Mouse (Mus musculus): ENCODE measurements at regions not wholly inside any gene's neighbourhood (a gene's known extent, or its start where the extent isn't known, plus 50 kb on each side); places are given as distances from the start of the nearest gene placed in this dataset.

DNA sequence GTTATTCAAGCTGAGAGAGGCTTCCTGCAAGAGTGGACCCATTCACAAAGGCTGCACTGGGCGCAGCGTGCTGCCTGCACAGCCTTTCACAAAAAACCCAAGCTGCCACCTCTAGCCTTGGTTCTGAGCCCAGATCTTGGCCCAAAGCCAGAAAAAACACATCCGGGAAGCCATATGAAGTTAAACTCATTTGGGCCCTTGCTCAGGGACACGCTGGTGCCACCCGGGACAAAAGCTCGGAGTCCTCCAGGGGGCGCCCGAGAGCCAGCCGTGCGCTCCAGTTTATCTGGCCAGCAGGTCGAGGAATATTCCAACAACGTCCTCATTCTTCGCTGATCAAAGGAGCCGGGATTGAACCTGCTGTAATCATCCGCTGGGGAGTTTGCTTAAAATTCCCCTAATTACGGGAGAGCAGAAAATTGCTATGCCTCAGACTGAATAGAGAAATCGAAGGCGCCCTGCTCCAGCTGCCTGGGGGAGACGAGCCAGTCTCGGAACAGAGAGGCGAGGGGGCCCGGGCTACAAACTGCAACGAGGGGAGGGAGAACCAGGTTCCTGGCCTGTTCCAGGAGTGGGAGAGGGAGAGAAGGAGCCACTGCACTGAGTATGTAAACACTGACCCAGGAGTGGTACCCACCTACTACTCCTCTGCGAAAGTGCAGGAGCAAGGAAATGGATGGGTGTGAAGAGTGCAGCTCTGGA lies 123.0 kb upstream of the Thy1 start:
- ATAC-seq (replicated peaks; ENCODE audit: low FRiP score, low TSS enrichment, low read depth) (0 out of 2 replicates have a peak, but pooled peaks have one; percentile 32), DNase-seq (ENCODE audit: low spot score) (peak; percentile 89)
- no peak overlapping the region for H3K9ac ChIP-seq (ENCODE audit: low read length)
- no peak overlapping the region for H3K4me2 ChIP-seq (ENCODE audit: low read length)
- H3K4me1 ChIP-seq (replicated peaks; ENCODE audit: control insufficient read depth, insufficient read depth, low read length): no peaks in the 10 kb centered on the region
- H3K36me3 ChIP-seq (ENCODE audit: control insufficient read depth, insufficient read depth, low read length): no peaks in the 10 kb centered on the region
- peaks cover 23% of the 10 kb centered on the region for H3K27me3 ChIP-seq (replicated peaks; ENCODE audit: control insufficient read depth, insufficient read depth, low read length)
- no peak overlapping the region for H3K27ac ChIP-seq (ENCODE audit: low read depth)
- WGBS: 17% methylated on average over 24 of the region's 24 CpGs
- no peaks in the 10 kb centered on the region for H3K9me3 ChIP-seq (ENCODE audit: control insufficient read depth, low read length)
- H3K4me3 ChIP-seq (ENCODE audit: low read depth, low read length): no peak overlapping the region

DNA sequence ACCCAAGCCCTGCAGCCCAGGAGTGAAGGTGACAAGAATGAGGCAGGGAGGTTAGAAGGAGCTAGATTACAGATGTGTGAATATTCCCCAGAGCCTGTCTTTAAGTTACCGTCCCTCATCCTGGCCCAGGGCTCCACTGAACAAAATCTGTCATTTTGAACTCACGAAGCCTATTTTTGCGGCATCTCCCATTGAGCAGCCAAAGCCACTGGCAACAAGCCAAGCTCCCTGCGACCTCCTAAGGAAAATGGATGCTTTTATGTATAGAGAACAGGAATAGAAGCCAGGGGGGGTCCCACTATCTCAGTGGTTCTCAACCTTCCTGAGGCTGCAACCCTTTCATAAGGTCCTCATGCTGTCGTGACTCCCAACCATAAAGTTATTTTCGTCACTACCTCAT lies 121.0 kb upstream of the Thy1 start:
- Histone ChIP-seq H3K9me3 (ENCODE audit: control insufficient read depth, low read length) (no peaks in the 10 kb centered on the region), H3K4me3 (ENCODE audit: low read depth, low read length) (no peak overlapping the region), H3K9ac (ENCODE audit: low read length) (no peak overlapping the region), H3K27ac (ENCODE audit: low read depth) (no peak overlapping the region), H3K4me1 (replicated peaks; ENCODE audit: control insufficient read depth, insufficient read depth, low read length) (no peaks in the 10 kb centered on the region), H3K27me3 (replicated peaks; ENCODE audit: control insufficient read depth, insufficient read depth, low read length) (peaks cover 23% of the 10 kb centered on the region), H3K4me2 (ENCODE audit: low read length) (no peak overlapping the region), H3K36me3 (ENCODE audit: control insufficient read depth, insufficient read depth, low read length) (no peaks in the 10 kb centered on the region)
- WGBS: 56% methylated on average over 6 of the region's 6 CpGs
- DNase-seq (ENCODE audit: low spot score) (no peak), ATAC-seq (replicated peaks; ENCODE audit: low FRiP score, low TSS enrichment, low read depth) (no peak)

DNA sequence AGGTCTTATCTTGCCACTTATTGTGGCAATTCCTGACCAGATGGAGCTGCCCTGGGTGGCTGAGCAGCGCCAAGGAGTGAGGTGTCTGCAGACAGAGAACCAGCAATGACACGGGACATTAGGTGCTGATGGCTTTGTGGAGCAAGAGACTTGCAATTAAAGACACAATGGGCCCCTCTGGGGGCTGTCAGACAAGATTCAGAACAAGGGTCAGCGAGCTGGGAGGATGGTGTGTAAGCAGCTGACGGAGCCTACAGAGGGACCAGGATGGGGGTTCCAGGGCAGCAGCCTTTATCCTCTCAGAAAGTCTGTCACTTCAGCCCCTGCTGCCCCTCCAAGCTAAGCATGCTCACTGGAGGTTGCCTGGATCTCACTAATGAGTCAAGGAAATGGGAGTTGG lies 120.1 kb upstream of the Thy1 start:
- H3K27ac ChIP-seq (ENCODE audit: low read depth): no peak overlapping the region
- no peak overlapping the region for H3K4me3 ChIP-seq (ENCODE audit: low read depth, low read length)
- WGBS: 34% methylated on average over 4 of the region's 4 CpGs
- no peak overlapping the region for H3K4me2 ChIP-seq (ENCODE audit: low read length)
- DNase-seq (ENCODE audit: low spot score) (no peak), ATAC-seq (replicated peaks; ENCODE audit: low FRiP score, low TSS enrichment, low read depth) (no peak)
- peaks cover 22% of the 10 kb centered on the region for H3K27me3 ChIP-seq (replicated peaks; ENCODE audit: control insufficient read depth, insufficient read depth, low read length)
- H3K9ac ChIP-seq (ENCODE audit: low read length): no peak overlapping the region
- H3K4me1 ChIP-seq (replicated peaks; ENCODE audit: control insufficient read depth, insufficient read depth, low read length): no peaks in the 10 kb centered on the region
- no peaks in the 10 kb centered on the region for H3K36me3 ChIP-seq (ENCODE audit: control insufficient read depth, insufficient read depth, low read length)
- H3K9me3 ChIP-seq (ENCODE audit: control insufficient read depth, low read length): no peaks in the 10 kb centered on the region

DNA sequence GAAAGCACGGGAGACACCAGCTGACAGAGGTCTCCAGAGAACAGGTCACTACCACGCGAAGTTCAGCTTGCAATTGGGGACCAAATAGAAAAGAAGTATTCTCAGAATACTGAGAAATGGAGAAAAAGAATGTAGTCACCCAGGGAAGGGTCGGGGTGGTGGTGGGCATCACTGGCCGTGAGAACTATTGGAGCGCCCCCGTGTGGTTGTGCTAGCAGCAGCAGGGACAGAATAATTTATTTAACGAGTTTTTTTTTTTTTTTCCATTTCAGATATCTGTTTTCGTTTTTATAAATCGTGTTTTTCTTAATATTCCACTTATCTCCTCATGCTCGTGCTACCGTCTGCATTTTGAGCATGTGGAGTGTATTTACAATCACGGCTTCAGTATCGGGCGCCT lies 118.4 kb upstream of the Thy1 start:
- 37% methylated on average over 15 of the region's 15 CpGs for WGBS
- H3K4me2 ChIP-seq (ENCODE audit: low read length): no peak overlapping the region
- no peak overlapping the region for H3K4me3 ChIP-seq (ENCODE audit: low read depth, low read length)
- no peaks in the 10 kb centered on the region for H3K9me3 ChIP-seq (ENCODE audit: control insufficient read depth, low read length)
- H3K9ac ChIP-seq (ENCODE audit: low read length): no peak overlapping the region
- DNase-seq (ENCODE audit: low spot score) (no peak), ATAC-seq (replicated peaks; ENCODE audit: low FRiP score, low TSS enrichment, low read depth) (no peak)
- H3K27ac ChIP-seq (ENCODE audit: low read depth): no peak overlapping the region
- no peaks in the 10 kb centered on the region for H3K4me1 ChIP-seq (replicated peaks; ENCODE audit: control insufficient read depth, insufficient read depth, low read length)
- peaks cover 18% of the 10 kb centered on the region for H3K27me3 ChIP-seq (replicated peaks; ENCODE audit: control insufficient read depth, insufficient read depth, low read length)
- H3K36me3 ChIP-seq (ENCODE audit: control insufficient read depth, insufficient read depth, low read length): no peaks in the 10 kb centered on the region

DNA sequence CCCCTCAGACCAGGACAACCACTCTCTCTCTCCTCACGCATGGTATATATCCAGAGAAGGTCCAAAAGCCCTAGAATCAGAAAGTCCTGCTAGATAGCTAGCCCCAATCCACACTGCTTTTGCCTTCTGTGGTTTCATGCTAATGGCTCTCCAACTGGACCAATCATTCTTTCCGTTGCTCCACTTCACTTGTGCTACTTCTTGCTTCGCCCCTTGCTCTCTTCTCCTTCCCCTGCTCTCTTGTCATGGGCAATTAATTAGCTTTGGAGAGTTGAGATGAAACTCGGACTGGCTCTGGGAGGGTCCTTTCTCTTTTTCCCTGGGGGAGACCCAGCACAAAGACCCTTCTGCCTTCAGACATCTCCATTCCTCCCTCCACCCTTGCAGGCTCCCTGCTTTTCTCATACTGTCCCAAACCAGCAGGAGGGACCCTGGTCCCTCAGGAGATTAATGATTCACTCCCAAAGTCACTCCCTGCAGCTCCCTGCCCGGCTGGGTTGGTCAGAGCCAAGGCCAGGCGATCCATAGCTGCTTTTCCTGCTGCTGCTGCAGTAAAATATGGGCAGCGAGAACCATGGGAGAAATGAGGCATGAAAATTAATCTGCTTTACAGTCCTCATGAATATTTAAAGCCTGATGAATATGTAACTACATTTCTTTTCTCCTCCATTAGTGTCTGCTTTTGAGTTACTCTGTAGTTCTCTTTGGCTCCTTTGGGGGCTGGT lies 113.7 kb upstream of the Thy1 start:
- no peaks in the 10 kb centered on the region for H3K36me3 ChIP-seq (ENCODE audit: control insufficient read depth, insufficient read depth, low read length)
- no peaks in the 10 kb centered on the region for H3K9me3 ChIP-seq (ENCODE audit: control insufficient read depth, low read length)
- H3K27me3 ChIP-seq (replicated peaks; ENCODE audit: control insufficient read depth, insufficient read depth, low read length): no peaks in the 10 kb centered on the region
- 34% methylated on average over 7 of the region's 7 CpGs for WGBS
- no peak overlapping the region for H3K27ac ChIP-seq (ENCODE audit: low read depth)
- H3K4me3 ChIP-seq (ENCODE audit: low read depth, low read length): no peak overlapping the region
- ATAC-seq (replicated peaks; ENCODE audit: low FRiP score, low TSS enrichment, low read depth): no peak
- no peaks in the 10 kb centered on the region for H3K4me1 ChIP-seq (replicated peaks; ENCODE audit: control insufficient read depth, insufficient read depth, low read length)
- no peak for DNase-seq (ENCODE audit: low spot score)
- no peak overlapping the region for H3K4me2 ChIP-seq (ENCODE audit: low read length)
- H3K9ac ChIP-seq (ENCODE audit: low read length): no peak overlapping the region

DNA sequence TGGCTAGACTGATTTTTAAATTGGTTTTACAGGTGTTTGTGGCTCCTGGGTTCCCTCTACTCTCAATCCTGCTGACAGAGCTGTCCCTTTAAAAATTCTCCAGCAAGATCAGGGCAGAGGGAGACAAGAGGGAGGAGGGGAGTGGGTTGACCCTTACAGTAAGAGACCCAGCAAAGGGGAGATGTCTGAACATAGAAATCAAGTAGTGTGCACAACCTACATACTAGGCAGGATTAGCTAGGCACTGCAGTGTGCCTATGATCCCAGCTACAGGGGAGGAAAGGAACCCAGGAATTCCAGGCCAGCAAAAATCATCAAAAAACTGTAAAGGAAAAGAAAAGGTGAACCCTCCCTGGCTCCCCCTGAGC lies 113.2 kb upstream of the Thy1 start:
- ATAC-seq (replicated peaks; ENCODE audit: low FRiP score, low TSS enrichment, low read depth) (no peak), DNase-seq (ENCODE audit: low spot score) (no peak)
- no peaks in the 10 kb centered on the region for H3K27me3 ChIP-seq (replicated peaks; ENCODE audit: control insufficient read depth, insufficient read depth, low read length)
- H3K4me2 ChIP-seq (ENCODE audit: low read length): no peak overlapping the region
- no peak overlapping the region for H3K4me3 ChIP-seq (ENCODE audit: low read depth, low read length)
- no peaks in the 10 kb centered on the region for H3K36me3 ChIP-seq (ENCODE audit: control insufficient read depth, insufficient read depth, low read length)
- no peaks in the 10 kb centered on the region for H3K4me1 ChIP-seq (replicated peaks; ENCODE audit: control insufficient read depth, insufficient read depth, low read length)
- H3K9ac ChIP-seq (ENCODE audit: low read length): no peak overlapping the region
- H3K9me3 ChIP-seq (ENCODE audit: control insufficient read depth, low read length): no peaks in the 10 kb centered on the region
- no peak overlapping the region for H3K27ac ChIP-seq (ENCODE audit: low read depth)

DNA sequence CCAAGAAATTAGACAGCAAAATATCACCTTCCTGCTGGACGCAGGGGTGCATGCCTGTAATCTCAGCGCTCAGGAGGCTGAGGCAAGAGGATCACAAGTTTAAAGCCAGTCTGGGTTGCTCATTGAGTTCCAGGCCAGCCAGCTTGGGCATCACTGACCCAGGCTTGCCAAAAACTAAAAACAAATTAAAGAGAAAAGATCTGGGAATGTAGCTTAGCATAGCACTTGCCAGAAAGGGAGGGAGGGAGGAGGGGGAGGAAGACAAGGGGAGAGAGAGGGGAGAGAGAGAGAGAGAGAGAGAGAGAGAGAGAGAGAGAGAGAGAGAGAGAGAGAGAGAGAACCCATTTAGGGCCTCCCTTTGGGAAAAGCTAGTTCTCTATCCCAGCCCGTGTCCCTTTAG lies 112.7 kb upstream of the Thy1 start:
- Histone ChIP-seq H3K4me3 (ENCODE audit: low read depth, low read length) (no peak overlapping the region), H3K9ac (ENCODE audit: low read length) (no peak overlapping the region), H3K27ac (ENCODE audit: low read depth) (no peak overlapping the region), H3K27me3 (replicated peaks; ENCODE audit: control insufficient read depth, insufficient read depth, low read length) (no peaks in the 10 kb centered on the region), H3K4me2 (ENCODE audit: low read length) (no peak overlapping the region), H3K9me3 (ENCODE audit: control insufficient read depth, low read length) (no peaks in the 10 kb centered on the region), H3K36me3 (ENCODE audit: control insufficient read depth, insufficient read depth, low read length) (no peaks in the 10 kb centered on the region), H3K4me1 (replicated peaks; ENCODE audit: control insufficient read depth, insufficient read depth, low read length) (no peaks in the 10 kb centered on the region)
- WGBS: 74% methylated on average over 3 of the region's 3 CpGs
- DNase-seq (ENCODE audit: low spot score) (no peak), ATAC-seq (replicated peaks; ENCODE audit: low FRiP score, low TSS enrichment, low read depth) (no peak)

DNA sequence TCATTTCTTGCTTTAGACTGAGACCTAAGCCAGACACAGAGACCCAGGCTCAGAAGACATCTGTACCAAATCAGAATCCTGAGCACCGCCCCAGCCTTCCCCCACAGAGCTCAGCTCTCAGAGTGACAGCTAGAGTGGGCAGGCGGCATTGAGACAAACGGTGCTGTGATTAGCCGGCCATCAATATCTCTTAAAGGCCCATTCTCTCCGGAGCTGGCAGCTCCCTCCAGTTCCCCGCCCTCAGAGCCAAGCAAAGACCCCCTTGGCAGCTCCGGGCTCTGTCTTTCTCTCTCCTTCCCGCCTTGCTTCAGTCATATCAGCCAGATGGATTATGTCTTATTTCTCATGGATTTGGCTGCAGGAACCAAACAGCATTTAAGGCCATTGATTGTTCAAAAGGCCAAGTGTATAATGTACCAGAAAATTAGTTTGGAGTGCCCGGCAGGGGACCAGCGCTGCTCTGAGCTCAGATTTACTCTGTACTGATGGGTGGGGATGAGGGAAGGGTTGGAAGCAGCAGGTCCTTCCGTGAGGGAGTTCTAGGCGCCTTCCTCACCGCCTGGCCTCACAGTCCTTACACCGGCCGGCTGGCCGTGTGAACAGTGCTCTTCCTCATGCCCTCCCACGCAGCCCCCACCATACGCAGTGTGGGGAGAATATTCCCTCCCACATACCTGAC lies 109.0 kb upstream of the Thy1 start:
- DNase-seq (ENCODE audit: low spot score) (no peak), ATAC-seq (replicated peaks; ENCODE audit: low FRiP score, low TSS enrichment, low read depth) (no peak)
- no peaks in the 10 kb centered on the region for H3K36me3 ChIP-seq (ENCODE audit: control insufficient read depth, insufficient read depth, low read length)
- H3K4me1 ChIP-seq (replicated peaks; ENCODE audit: control insufficient read depth, insufficient read depth, low read length): no peaks in the 10 kb centered on the region
- H3K4me2 ChIP-seq (ENCODE audit: low read length): no peak overlapping the region
- 20% methylated on average over 18 of the region's 18 CpGs for WGBS
- no peaks in the 10 kb centered on the region for H3K27me3 ChIP-seq (replicated peaks; ENCODE audit: control insufficient read depth, insufficient read depth, low read length)
- H3K4me3 ChIP-seq (ENCODE audit: low read depth, low read length): no peak overlapping the region
- no peak overlapping the region for H3K27ac ChIP-seq (ENCODE audit: low read depth)
- no peaks in the 10 kb centered on the region for H3K9me3 ChIP-seq (ENCODE audit: control insufficient read depth, low read length)
- H3K9ac ChIP-seq (ENCODE audit: low read length): no peak overlapping the region
